In genomic region chr13:31688531-31688930, GRCm38 (mm10) we compare ENCODE assay signal across 10 mouse cellular contexts.
"Had no signal": no experiment of that assay in that cellular context is flagged by ENCODE, and none has a peak within 500 bp of the region (broad histone marks: within the 10 kb centered on the region; RNA-seq: fewer than 3 reads in every experiment).

No protein-coding gene starts in this region.

- H3K4me2 ChIP-seq: liver, embryonic 13.5 days; neural tube, embryonic 12.5 days; stomach, embryonic 15.5 days had no signal

- H3K9me3 ChIP-seq: liver, embryonic 13.5 days; neural tube, embryonic 12.5 days; stomach, embryonic 15.5 days had no signal

- DNase-seq: kidney, adult 18-20 months; liver; liver, embryonic 13.5 days; liver, postnatal 0 days; midbrain, embryonic 14.5 days; right cerebral cortex, postnatal 14 days had no signal

- H3K9ac ChIP-seq: liver, embryonic 13.5 days; liver, postnatal 0 days; neural tube, embryonic 12.5 days; stomach, embryonic 15.5 days had no signal

- H3K4me1 ChIP-seq: liver, embryonic 13.5 days; neural tube, embryonic 12.5 days; stomach, embryonic 15.5 days had no signal

- H3K4me3 ChIP-seq: left cerebral cortex, adult 2 months; liver, embryonic 13.5 days; myocyte; neural tube, embryonic 12.5 days; stomach, embryonic 15.5 days had no signal

- H3K36me3 ChIP-seq: liver, embryonic 13.5 days; neural tube, embryonic 12.5 days; stomach, embryonic 15.5 days had no signal

- H3K27me3 ChIP-seq: liver, embryonic 13.5 days; neural tube, embryonic 12.5 days; stomach, embryonic 15.5 days had no signal

- ATAC-seq: liver, postnatal 0 days had no signal

- H3K27ac ChIP-seq: left cerebral cortex, adult 2 months; liver, embryonic 13.5 days; neural tube, embryonic 12.5 days; stomach, embryonic 15.5 days had no signal
